8 mouse cellular contexts compared by ENCODE assay signal in the genomic region with DNA sequence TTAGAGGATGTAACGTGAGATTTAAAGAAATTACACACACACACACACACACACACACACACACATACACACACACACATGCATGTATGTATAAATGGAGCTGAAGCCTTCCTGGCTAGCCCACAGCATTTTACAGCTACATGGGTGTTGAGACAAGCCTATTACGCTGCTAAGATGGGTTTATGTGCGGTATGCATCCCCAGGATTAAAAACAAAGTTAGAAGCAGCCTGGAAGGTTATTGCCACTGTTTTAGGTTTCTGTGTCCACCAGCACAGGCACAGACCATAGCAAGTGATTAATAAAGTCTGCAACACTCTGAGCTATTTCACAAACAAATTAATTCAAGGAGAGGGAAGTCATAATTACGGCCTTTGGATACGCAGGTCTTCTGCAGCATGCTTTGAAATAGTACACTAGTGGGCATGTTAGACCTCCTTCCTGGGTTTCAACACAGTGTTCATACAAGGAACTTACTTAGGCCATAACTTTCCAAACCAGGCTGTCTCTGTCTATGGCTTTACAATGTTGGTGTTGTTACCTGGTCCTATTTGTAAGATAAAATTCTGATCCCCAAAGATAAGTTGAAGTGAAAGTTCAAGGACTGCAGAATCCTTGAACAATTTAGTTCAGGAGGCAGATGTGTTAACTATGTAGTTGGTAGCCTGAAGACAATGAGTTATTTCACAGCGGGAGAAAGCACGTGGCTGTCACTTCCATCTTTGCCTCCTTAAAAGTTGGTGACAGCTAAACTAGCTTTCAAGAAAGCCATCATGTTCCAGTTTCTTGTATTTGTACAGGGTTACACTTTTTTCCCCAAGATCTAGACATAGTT. TPM values are rescaled to one million over a fixed set of nuclear protein-coding genes. Genes with fewer than 3 reads are reported as not detected.
A peak's percentile ranks its signal among the peaks of the same experiment; 100 is the strongest.
DNase-seq lines count a peak whose midpoint lies in the region; ATAC-seq lines count a peak whose summit lies in the region.

No protein-coding gene starts in this region.

- H3K4me2 ChIP-seq in heart, embryonic 12.5 days, result peak overlapping the region; percentile 89
- H3K4me2 ChIP-seq in forebrain, embryonic 16.5 days (ENCODE audit: low read length), result peak overlapping the region; percentile 83
- peak overlapping the region; percentile 89 for H3K4me2 ChIP-seq in liver, embryonic 12.5 days

- H3K36me3 ChIP-seq in heart, embryonic 12.5 days, result no peaks in the 10 kb centered on the region
- no peaks in the 10 kb centered on the region for H3K36me3 ChIP-seq in forebrain, embryonic 16.5 days (ENCODE audit: control insufficient read depth, insufficient read depth)
- peaks cover under 1% of the 10 kb centered on the region; the same call in 1 of the 2 replicates for H3K36me3 ChIP-seq in liver, embryonic 12.5 days
- H3K36me3 ChIP-seq in splenic B cell, adult 2 months (ENCODE audit: control insufficient read depth, insufficient read depth, low read length, poor library complexity, severe bottlenecking), result no peaks in the 10 kb centered on the region

- WGBS in heart, embryonic 12.5 days, result 25% methylated on average over 7 of the region's 7 CpGs
- WGBS in forebrain, embryonic 16.5 days, result 32% methylated on average over 7 of the region's 7 CpGs
- WGBS in liver, embryonic 12.5 days (ENCODE audit: insufficient replicate concordance), result 10% methylated on average over 7 of the region's 7 CpGs

- peak overlapping the region; percentile 98 for H3K9ac ChIP-seq in heart, embryonic 12.5 days
- H3K9ac ChIP-seq in forebrain, embryonic 16.5 days (replicated peaks; ENCODE audit: low read depth, low read length), result no peak overlapping the region
- H3K9ac ChIP-seq in liver, embryonic 12.5 days, result peak overlapping the region; percentile 99

- ATAC-seq in heart, embryonic 12.5 days (ENCODE audit: insufficient number of reproducible peaks, low FRiP score), result no peak
- ATAC-seq in forebrain, embryonic 16.5 days, result no peak
- no peak for ATAC-seq in liver, embryonic 12.5 days

- intact Hi-C loops in heart, postnatal 14 days (cut with DNase I), result loop anchor here (5.0 kb wide), 2 partner anchors 75 to 100 kb away; no protein-coding TSS in a partner anchor

- peak overlapping the region; percentile 98 for H3K4me3 ChIP-seq in heart, embryonic 12.5 days
- H3K4me3 ChIP-seq in forebrain, embryonic 16.5 days (replicated peaks; ENCODE audit: low read length), result peak overlapping the region; percentile 90
- H3K4me3 ChIP-seq in liver, embryonic 12.5 days, result peak overlapping the region; percentile 85

- no peaks in the 10 kb centered on the region for H3K9me3 ChIP-seq in heart, embryonic 12.5 days (replicated peaks)
- no peaks in the 10 kb centered on the region for H3K9me3 ChIP-seq in forebrain, embryonic 16.5 days (ENCODE audit: control insufficient read depth, low read length)
- H3K9me3 ChIP-seq in liver, embryonic 12.5 days (replicated peaks), result no peaks in the 10 kb centered on the region

- DNase-seq in heart, postnatal 14 days, result no peak
- DNase-seq in MN1 (ENCODE audit: low spot score), result peak; percentile 35
- DNase-seq in splenic B cell, adult 2 months (ENCODE audit: low read depth, low spot score), result peak; percentile 34
- no peak for DNase-seq in layer of hippocampus, adult 9-10 months (ENCODE audit: low spot score)
- DNase-seq in cerebellum, postnatal 4 days (ENCODE audit: low spot score in 2 of 2), result no peak

- peak overlapping the region; percentile 100 for H3K27ac ChIP-seq in heart, embryonic 12.5 days (ENCODE audit: poor library complexity, severe bottlenecking)
- no peak overlapping the region; the same call in 1 of the 2 replicates for H3K27ac ChIP-seq in forebrain, embryonic 16.5 days (ENCODE audit: low read length)
- peak overlapping the region; percentile 95 for H3K27ac ChIP-seq in liver, embryonic 12.5 days

- peaks cover 44% of the 10 kb centered on the region for H3K4me1 ChIP-seq in heart, embryonic 12.5 days (replicated peaks)
- H3K4me1 ChIP-seq in forebrain, embryonic 16.5 days (replicated peaks; ENCODE audit: control insufficient read depth, insufficient read depth, low read length), result peaks cover 29% of the 10 kb centered on the region
- H3K4me1 ChIP-seq in liver, embryonic 12.5 days, result peaks cover 71% of the 10 kb centered on the region

- no peaks in the 10 kb centered on the region for H3K27me3 ChIP-seq in heart, embryonic 12.5 days (replicated peaks)
- H3K27me3 ChIP-seq in forebrain, embryonic 16.5 days (replicated peaks; ENCODE audit: control insufficient read depth, insufficient read depth, low read length), result no peaks in the 10 kb centered on the region
- no peaks in the 10 kb centered on the region for H3K27me3 ChIP-seq in liver, embryonic 12.5 days (replicated peaks)
- no peaks in the 10 kb centered on the region for H3K27me3 ChIP-seq in splenic B cell, adult 2 months (ENCODE audit: control insufficient read depth, insufficient read depth, low read length, poor library complexity, severe bottlenecking)

RNA-seq across cellular contexts. Expression of a gene that starts 29.7 kb away (rescaled TPM):
- 77.4 and 78.4 TPM in 2 replicates for polyA plus RNA-seq in heart, embryonic 12.5 days (2016; fragmentation: Nextera tagmentation; extraction: Ambion mirVana)
- total RNA-seq in heart, postnatal 14 days (2021), result 100 to 1,000 TPM; 182 to 189 TPM
- polyA plus RNA-seq in forebrain, embryonic 16.5 days (2015; fragmentation: Nextera tagmentation; extraction: Ambion mirVana), result 47.0 and 52.0 TPM in 2 replicates
- polyA plus RNA-seq in liver, embryonic 12.5 days (2016; fragmentation: Nextera tagmentation; extraction: Ambion mirVana), result 169 and 171 TPM in 2 replicates

Comparison
In these comparisons a context has a peak if more than half of its experiments do, and no peak if none do; other contexts are left out.
1. DNase-seq: peak in MN1 (single experiment) and splenic B cell, adult 2 months (single experiment); none in heart, postnatal 14 days (0 of 2), layer of hippocampus, adult 9-10 months (single experiment) and cerebellum, postnatal 4 days (0 of 2).
2. Peak in every context shown above with its lines, with median percentiles within 50 percentile points of each other: H3K4me2 ChIP-seq and H3K4me3 ChIP-seq.